Mouse (Mus musculus) erythroid progenitor cell, adult 5-6 weeks (primary cell): ENCODE results near the gene Narf. TPM values are rescaled to one million over a fixed set of nuclear protein-coding genes. Genes with fewer than 3 reads are reported as not detected.

ENCODE experiments used
- ATAC-seq: replicated peaks from 2 replicates; pipeline ENCODE4 v1.8.0; 2016; ENCODE audit warnings: moderate number of reproducible peaks, mild to moderate bottlenecking, moderate TSS enrichment, inconsistent platforms; ENCODE audit not compliant: poor library complexity, low FRiP score, severe bottlenecking
- total RNA-seq, 2 experiments: library from RNA; stranded (forward) in 1 of 2; stranded (reverse) in 1 of 2; fragments of 150-400 nt in 1 of 2; fragments of 186-747, 209-891 nt in 1 of 2; gene quantifications; 2 replicates each; pipeline versions ENCODE4 v1.2.3 to v1.2.4; 2015 to 2017; ENCODE audit warnings: low replicate concordance in 2 of 2

The Narf gene
- total RNA-seq, 2 experiments from 2014 or later, result 109 to 186 TPM

- no peak for ATAC-seq
These were observed 4.3 kb upstream of the Narf start for GRCm38 (mm10) chr11:121232706-121233105.

- no peak for ATAC-seq
These were observed 1.4 kb upstream of the Narf start for GRCm38 (mm10) chr11:121235475-121236238.

DNA sequence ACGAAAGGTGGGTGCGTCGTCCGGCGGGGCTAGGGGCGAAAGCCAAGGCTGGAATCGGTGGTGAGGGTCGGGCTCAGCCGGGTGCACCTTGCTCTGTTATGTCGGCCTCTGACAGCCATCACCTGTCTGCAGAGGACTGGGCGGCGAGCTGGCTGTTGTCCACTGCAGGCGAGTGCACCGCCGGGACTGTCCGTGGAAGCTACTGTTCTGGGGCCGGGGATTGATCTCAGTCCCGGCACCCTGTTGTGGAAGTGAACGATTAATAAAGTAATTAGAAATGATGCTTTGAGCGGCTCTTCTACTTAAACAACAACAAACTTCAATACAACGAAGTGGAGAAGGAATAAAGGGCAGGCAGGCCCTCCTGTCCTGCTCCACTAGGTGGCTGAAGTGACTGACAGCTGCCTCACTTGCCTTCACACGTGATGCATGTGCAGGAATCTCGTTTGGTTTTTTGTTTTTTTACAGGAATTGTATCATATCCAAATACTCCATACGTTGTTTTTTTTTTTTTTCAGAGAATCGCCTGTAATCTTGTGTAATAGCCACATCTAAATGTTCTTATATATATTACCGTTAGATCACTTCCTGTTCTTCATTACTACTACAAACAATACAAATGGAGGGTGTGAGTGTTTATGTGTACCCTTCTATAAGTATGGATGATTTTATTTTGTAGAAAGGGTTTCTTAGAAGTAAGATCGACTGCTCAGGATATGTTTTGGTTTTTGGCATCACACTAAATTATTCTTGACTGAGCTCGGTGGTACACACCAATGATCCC, 484 bp downstream of the Narf start:
- ATAC-seq, result peak; percentile 48

- peak; percentile 55 for ATAC-seq
These were observed 2.6 kb downstream of the Narf start for GRCm38 (mm10) chr11:121239669-121240068.

GRCm38 (mm10) chr11:121250196-121250595, 13.1 kb downstream of the Narf start:
- no peak for ATAC-seq

DNA sequence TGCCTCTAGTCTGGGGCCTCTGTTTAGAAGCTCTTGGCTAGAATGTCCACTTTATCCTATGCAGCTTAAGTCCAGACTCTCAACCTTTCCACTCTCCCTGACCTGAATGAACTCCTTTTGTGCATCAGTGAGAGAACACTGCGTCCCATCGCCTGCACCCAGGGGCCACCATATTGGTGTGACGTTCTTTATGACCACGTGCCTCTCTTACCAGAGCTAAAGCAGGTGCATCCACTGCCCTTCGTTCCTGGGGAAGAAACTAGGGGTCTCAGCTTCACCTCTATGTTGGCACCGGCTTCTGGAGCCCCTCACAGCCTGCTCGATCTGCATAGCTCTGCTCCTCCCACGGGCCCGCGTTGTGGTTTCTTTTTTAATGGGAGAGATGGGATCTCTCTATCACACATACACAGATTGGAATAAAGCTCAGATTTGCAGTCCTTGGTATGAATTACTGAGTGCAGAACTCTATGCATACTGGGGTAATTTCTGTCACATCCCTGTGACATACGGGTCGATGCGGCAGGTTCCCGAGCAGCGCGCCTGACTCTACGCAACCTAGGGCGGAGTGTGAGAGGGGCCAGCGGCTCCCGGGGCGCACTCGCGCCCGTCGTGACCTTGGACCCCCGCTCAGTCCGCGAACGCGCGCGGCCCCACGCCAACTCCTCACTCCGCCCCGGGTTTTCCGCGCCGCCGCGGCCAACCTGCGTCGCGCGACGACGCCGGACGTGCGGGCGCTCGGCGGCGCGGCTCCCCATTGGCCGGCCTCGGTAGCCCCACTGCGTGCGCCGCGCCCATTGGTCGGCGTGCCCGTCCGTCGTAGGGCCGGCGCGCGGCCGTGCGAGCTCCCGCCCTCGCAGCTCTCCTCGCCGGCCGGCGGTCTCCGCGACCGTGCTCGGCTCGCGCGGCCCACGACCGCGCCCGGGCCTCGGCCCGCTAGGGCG, 22.4 kb downstream of the Narf start, which contains the start of gene Foxk2:
TSS of gene Foxk2 (plus strand) at position 831 of the 941 bp plus-strand sequence.
- ATAC-seq, result peak; percentile 96

DNA sequence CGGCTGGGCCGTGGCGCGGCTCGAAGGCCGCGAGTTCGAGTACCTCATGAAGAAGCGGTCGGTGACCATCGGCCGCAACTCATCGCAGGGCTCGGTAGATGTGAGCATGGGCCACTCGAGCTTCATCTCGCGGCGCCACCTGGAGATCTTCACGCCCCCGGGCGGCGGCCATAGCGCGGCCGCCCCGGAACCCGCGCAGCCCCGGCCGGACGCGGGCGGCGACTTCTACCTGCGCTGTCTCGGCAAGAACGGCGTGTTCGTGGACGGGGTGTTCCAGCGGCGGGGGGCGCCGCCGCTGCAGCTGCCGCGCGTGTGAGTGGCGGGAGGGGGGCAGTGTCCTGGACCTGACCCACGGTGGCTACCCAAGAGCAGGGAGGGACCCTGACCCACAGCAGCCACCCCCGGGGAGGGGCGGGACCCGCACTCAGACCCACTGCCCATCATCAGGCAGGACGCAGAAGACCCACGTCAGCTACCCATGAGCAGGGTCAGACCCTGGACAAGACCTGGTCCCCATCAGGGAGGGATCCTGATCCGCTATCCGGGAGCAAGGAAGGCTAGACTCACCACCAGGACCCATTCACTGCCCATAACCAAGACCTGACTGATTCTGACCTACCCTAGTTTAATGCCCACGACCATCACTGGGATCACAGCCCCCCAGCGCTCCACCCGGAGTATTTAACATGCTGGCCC, 23.3 kb downstream of the Narf start:
- peak; percentile 23 for ATAC-seq

GRCm38 (mm10) chr11:121261074-121261473, 24.0 kb downstream of the Narf start:
- ATAC-seq, result no peak

DNA sequence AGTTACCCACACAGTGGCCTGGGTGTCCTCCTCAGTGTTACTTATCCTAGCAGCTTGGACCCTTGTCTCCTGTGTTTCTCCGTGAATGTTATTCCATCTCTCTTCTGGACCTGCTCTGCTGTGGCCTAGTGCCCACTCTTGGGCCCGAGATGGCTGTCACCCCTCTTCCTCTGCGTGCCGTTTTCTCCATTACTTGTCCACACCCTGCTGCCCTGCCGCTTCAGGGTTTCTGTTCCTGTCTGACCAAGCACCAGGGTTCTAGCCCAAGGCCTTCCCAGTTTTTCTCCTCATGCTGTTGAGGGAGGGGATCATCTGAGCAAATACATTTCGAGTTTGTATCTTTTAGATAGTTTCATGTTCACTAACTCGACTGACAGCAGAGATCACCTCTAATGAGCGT, 40.5 kb downstream of the Narf start:
- no peak for ATAC-seq

GRCm38 (mm10) chr11:121278011-121278410, 41.0 kb downstream of the Narf start:
- no peak for ATAC-seq

DNA sequence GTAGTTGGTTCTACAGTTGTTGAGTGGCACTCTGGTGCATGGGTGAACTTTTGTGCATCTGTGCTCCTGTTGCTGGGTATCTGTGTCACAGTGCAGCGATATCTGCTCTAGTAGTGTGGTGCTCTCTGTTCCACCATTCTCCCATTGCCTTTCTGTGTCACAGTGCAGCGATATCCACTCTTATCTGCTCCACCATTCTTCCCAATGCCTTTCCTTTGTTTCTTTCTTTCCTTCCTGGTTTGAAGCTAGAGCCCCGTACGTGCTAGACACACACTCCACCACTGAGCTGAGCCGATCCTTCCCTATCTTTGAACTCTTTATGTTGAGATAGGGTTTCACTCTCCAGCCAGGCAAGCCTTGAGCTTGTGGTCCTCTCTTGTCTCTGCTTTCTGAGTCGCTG, 45.9 kb downstream of the Narf start:
- no peak for ATAC-seq

- ATAC-seq, result no peak
These were observed 52.8 kb downstream of the Narf start for GRCm38 (mm10) chr11:121289859-121290258.

GRCm38 (mm10) chr11:121294771-121295170, 57.7 kb downstream of the Narf start:
- ATAC-seq, result no peak

- no peak for ATAC-seq
These were observed 61.4 kb downstream of the Narf start for GRCm38 (mm10) chr11:121298493-121298892.

DNA sequence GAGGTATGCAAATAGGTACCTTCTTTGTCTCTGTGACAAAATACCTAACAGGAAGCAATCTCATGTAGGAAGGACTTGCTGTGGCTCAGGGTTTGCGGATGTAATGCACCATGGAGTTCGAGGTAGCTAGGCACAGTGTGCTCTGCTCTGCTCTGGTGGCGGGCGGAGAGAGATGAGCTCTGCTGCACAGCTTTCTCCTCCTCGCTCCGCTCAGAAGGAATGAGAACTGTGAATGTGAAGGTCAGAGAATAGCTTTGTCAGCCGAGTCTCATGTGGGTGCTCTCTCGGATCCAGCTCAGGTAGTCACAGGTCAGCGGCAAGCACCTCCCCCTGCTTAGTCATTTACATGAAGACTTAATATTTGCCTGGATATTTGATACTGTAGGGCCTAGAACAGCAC, 63.2 kb downstream of the Narf start:
- no peak for ATAC-seq

DNA sequence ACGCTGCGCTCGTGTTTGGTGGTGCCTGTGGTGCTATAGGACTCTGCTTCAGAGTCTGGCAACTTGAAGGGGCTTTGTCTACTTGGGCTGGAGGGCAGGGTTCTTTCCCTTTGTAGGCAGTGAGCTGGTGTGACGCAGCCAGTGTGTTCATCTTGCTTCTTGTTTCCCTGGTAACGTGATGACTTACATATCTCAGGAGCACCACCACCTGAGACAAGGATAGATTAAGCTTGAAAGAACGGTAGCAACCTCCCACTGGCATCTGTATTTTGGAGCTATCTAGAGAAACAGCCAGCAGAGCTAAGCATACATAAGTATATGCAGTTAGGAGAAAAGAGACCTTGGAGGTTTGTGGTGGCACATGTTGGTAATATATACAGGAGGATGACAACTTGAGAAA, 68.3 kb downstream of the Narf start:
- ATAC-seq, result no peak
